Mouse (Mus musculus) liver, postnatal 0 days (tissue): Measurements from ENCODE around the gene Tbx5. TPM values are rescaled to one million over a fixed set of nuclear protein-coding genes. Genes with fewer than 3 reads are reported as not detected.

Source experiments
- ATAC-seq: fragments of 200-750 bp; cut with Nextera tagmentation; 2 replicates; pipeline ENCODE4 v1.8.0; 2017; ENCODE audit warnings: mild to moderate bottlenecking, moderate library complexity
- DNase-seq: peaks from one replicate; pipeline ENCODE4 v3.0.0-alpha.2; 2016
- H3K27ac ChIP-seq: fragments of 300-500 bp; sonication (generic); 2 replicates; pipeline ENCODE4 v1.5.1; 2014; ENCODE audit warnings: antibody characterized with exemption, moderate library complexity, mild to moderate bottlenecking, low read depth
- H3K27me3 ChIP-seq: fragments of 300-500 bp; sonication (generic); 2 replicates; pipeline ENCODE4 v1.6.1; 2014; ENCODE audit warnings: low read length, control low read depth, mixed read lengths; ENCODE audit not compliant: insufficient read depth
- H3K36me3 ChIP-seq: fragments of 300-500 bp; sonication (generic); replicated peaks from 2 replicates; pipeline ENCODE4 v1.6.1; 2014; ENCODE audit warnings: mild to moderate bottlenecking, control low read depth, low read length, moderate library complexity, mixed read lengths; ENCODE audit not compliant: insufficient read depth
- H3K4me1 ChIP-seq: fragments of 300-500 bp; sonication (generic); 2 replicates; pipeline ENCODE4 v1.6.1; 2014; ENCODE audit warnings: antibody characterized with exemption, mild to moderate bottlenecking, control low read depth; ENCODE audit not compliant: insufficient read depth
- H3K4me2 ChIP-seq: fragments of 300-500 bp; sonication (generic); 2 replicates; pipeline ENCODE4 v1.6.1; 2014; ENCODE audit warnings: low read depth, mild to moderate bottlenecking, low read length, moderate library complexity, mixed read lengths
- H3K4me3 ChIP-seq: fragments of 300-500 bp; sonication (generic); 2 replicates; pipeline ENCODE4 v1.5.1; 2014; ENCODE audit warnings: low read depth, low read length
- H3K9ac ChIP-seq: fragments of 300-500 bp; sonication (generic); replicated peaks from 2 replicates; pipeline ENCODE4 v1.6.1; 2014; ENCODE audit warnings: mild to moderate bottlenecking, moderate library complexity
- H3K9me3 ChIP-seq: fragments of 300-500 bp; sonication (generic); 2 replicates; pipeline ENCODE4 v1.6.1; 2016; ENCODE audit warnings: mild to moderate bottlenecking, control low read depth, low read length, mixed read lengths
- CTCF ChIP-seq: sonication (generic); IDR thresholded peaks from 2 replicates; pipeline ENCODE4 v1.5.1; 2016; ENCODE audit warnings: antibody characterized with exemption, low read depth
- EP300 ChIP-seq: IDR thresholded peaks from 2 replicates; pipeline ENCODE4 v1.6.1; 2016; ENCODE audit warnings: antibody characterized with exemption, low read depth, mild to moderate bottlenecking
- WGBS: fragments of 180-500 bp; shearing (Covaris S2); extraction: QIAGEN DNeasy Blood & Tissue Kit; methylation state at CpG from one replicate; pipeline ENCODE4 v1.1.7; 2014; ENCODE audit not compliant: insufficient replicate concordance; 5-methylcytosine and 5-hydroxymethylcytosine counted together
- polyA plus RNA-seq: library from polyadenylated mRNA; unstranded; fragments of >200 nt; fragmentation: Nextera tagmentation; extraction: Ambion mirVana; gene quantifications from 2 replicates; pipeline ENCODE4 v1.2.1, GENCODE M21; 2015

Gene Tbx5
- polyA plus RNA-seq, 1 experiment from 2014 or later = not detected

GRCm38 (mm10) chr5:119844366-119844765, 11.9 kb downstream of the Tbx5 start:
- DNase-seq = no peak
- H3K4me3 ChIP-seq = no peak overlapping the region
- H3K4me1 ChIP-seq = no peaks in the 10 kb centered on the region
- H3K27ac ChIP-seq = no peak overlapping the region
- TF ChIP-seq CTCF = no peak
- no peak for TF ChIP-seq EP300
- H3K27me3 ChIP-seq = peaks cover 64% of the 10 kb centered on the region
- WGBS = 5% methylated on average over 5 of the region's 5 CpGs
- no peaks in the 10 kb centered on the region for H3K9me3 ChIP-seq
- H3K36me3 ChIP-seq = no peaks in the 10 kb centered on the region
- H3K9ac ChIP-seq = no peak overlapping the region
- no peak for ATAC-seq
- no peak overlapping the region for H3K4me2 ChIP-seq

- DNase-seq = no peak
- H3K9ac ChIP-seq = no peak overlapping the region
- H3K36me3 ChIP-seq = no peaks in the 10 kb centered on the region
- H3K4me3 ChIP-seq = no peak overlapping the region
- no peaks in the 10 kb centered on the region for H3K4me1 ChIP-seq
- H3K27ac ChIP-seq = no peak overlapping the region
- ATAC-seq = no peak
- H3K27me3 ChIP-seq = peaks cover 58% of the 10 kb centered on the region
- TF ChIP-seq EP300 (no peak), CTCF (no peak)
- no peak overlapping the region for H3K4me2 ChIP-seq
- under 1% methylated on average over 21 of the region's 21 CpGs for WGBS
- H3K9me3 ChIP-seq = no peaks in the 10 kb centered on the region
Observed at GRCm38 (mm10) chr5:119844994-119845393, 12.5 kb downstream of the Tbx5 start.

DNA sequence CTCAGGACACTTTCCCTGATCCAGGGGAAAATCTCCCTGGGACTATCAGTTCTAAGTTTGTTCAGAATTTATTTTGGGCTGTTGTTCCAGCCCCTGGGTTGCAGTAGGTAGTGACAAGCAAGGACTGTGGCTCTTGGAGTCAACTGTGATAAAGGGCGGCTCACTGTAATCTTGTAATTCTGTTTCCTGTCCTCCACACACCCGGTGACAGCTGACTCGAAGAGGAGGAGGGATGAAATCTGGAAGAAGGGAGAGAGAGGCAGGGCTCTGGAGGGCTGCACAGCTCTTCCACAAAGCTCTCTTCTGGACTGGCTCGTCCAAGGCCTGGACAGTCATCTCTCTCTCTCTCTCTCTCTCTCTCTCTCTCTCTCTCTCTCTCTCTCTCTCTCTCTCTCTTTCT, 24.6 kb downstream of the Tbx5 start:
- no peaks in the 10 kb centered on the region for H3K27me3 ChIP-seq
- TF ChIP-seq EP300 = no peak
- no peak for TF ChIP-seq CTCF
- WGBS = 44% methylated on average over 4 of the region's 4 CpGs
- no peaks in the 10 kb centered on the region for H3K4me1 ChIP-seq
- no peak overlapping the region for H3K27ac ChIP-seq
- ATAC-seq (no peak), DNase-seq (no peak)
- no peak overlapping the region for H3K9ac ChIP-seq
- no peaks in the 10 kb centered on the region for H3K9me3 ChIP-seq
- no peaks in the 10 kb centered on the region for H3K36me3 ChIP-seq
- H3K4me2 ChIP-seq = no peak overlapping the region
- H3K4me3 ChIP-seq = no peak overlapping the region

GRCm38 (mm10) chr5:119861301-119861700, 28.8 kb downstream of the Tbx5 start:
- no peak for ATAC-seq
- 75% methylated on average over 5 of the region's 5 CpGs for WGBS

GRCm38 (mm10) chr5:119862431-119862830, 30.0 kb downstream of the Tbx5 start:
- no peak overlapping the region for H3K4me3 ChIP-seq
- WGBS = 73% methylated on average over 5 of the region's 5 CpGs
- no peak for TF ChIP-seq EP300
- no peak for TF ChIP-seq CTCF
- no peaks in the 10 kb centered on the region for H3K4me1 ChIP-seq
- H3K4me2 ChIP-seq = no peak overlapping the region
- no peak for DNase-seq
- no peaks in the 10 kb centered on the region for H3K9me3 ChIP-seq
- no peak overlapping the region for H3K9ac ChIP-seq
- no peaks in the 10 kb centered on the region for H3K36me3 ChIP-seq
- no peak overlapping the region for H3K27ac ChIP-seq
- ATAC-seq = no peak
- 0 out of 2 replicates have a peak, but pooled peaks cover 2% of the 10 kb centered on the region for H3K27me3 ChIP-seq

More at GRCm38 (mm10) chr5:119861301-119861700, 28.8 kb downstream of the Tbx5 start:
- Histone ChIP-seq H3K27me3 (no peaks in the 10 kb centered on the region), H3K4me3 (no peak overlapping the region), H3K27ac (no peak overlapping the region), H3K36me3 (no peaks in the 10 kb centered on the region), H3K4me1 (no peaks in the 10 kb centered on the region), H3K9me3 (no peaks in the 10 kb centered on the region), H3K4me2 (no peak overlapping the region), H3K9ac (no peak overlapping the region)
- DNase-seq = no peak
- TF ChIP-seq CTCF (no peak), EP300 (no peak)

DNA sequence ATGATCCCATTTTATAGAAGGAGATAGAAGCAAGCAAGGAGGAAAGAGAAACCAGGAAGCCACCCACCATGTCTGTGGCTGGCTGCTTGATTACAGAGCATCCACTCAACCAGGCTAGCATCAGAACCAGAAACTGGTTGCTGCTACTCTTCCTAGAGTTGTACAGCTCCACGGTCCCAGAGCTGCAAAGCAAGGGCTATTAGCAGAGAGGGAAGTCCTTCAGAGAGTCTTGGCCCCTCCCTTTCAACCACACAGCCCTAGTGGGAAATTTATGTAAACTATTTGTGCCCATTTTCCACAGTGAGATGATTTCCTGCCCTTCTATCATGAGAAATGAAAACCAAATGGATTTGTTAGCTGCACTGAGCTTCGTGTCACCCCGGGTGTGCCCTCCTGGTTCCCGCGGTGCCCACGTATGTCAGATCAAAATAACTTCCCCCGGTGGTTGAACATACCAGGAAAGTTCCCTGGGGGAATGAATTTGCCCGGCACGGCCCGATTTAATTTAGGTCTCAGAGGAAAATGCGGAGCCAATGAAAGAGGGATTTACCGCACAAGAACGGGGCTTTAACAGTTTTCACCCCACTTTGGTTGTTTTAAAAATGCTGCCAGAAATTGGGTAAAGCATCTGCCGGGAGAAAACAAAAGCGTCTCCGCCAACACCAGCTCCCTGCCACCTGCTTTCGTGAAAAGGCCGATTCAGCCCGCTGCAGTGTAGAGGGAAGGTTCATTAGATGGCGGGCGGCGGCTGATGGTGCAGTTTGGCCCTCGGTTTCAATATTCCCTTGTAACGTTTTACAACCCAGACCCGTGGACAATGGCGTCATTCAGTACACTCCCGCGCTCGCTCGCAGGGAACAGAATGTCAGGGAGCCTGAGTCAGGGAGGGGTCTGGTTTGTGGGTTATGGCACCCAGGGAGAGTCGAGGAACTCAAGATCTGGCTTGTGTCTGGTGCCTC, 34.1 kb downstream of the Tbx5 start:
- Histone ChIP-seq H3K9ac (no peak overlapping the region), H3K36me3 (no peaks in the 10 kb centered on the region), H3K4me2 (no peak overlapping the region), H3K4me3 (no peak overlapping the region), H3K4me1 (no peaks in the 10 kb centered on the region), H3K27ac (no peak overlapping the region), H3K9me3 (no peaks in the 10 kb centered on the region), H3K27me3 (0 out of 2 replicates have a peak, but pooled peaks cover 6% of the 10 kb centered on the region)
- DNase-seq (no peak), ATAC-seq (no peak)
- WGBS = 28% methylated on average over 31 of the region's 31 CpGs
- no peak for TF ChIP-seq EP300
- TF ChIP-seq CTCF = no peak
